Mouse (Mus musculus) midbrain, embryonic 14.5 days (tissue): ENCODE measurements around the gene Adam33. TPM values are rescaled to one million over a fixed set of nuclear protein-coding genes. Genes with fewer than 3 reads are reported as not detected.

ENCODE experiments used
- ATAC-seq: fragments of 200-750 bp; cut with Nextera tagmentation; 2 replicates; pipeline ENCODE4 v1.8.0; 2017; ENCODE audit warnings: moderate number of reproducible peaks, moderate library complexity; ENCODE audit not compliant: low FRiP score, low TSS enrichment
- DNase-seq: peaks from one replicate; pipeline ENCODE4 v3.0.0-alpha.2; 2015
- H3K27ac ChIP-seq: fragments of 300-500 bp; sonication (generic); replicated peaks from 2 replicates; pipeline ENCODE4 v1.5.1; 2014; ENCODE audit warnings: mild to moderate bottlenecking, low read depth, low read length, moderate library complexity
- H3K27me3 ChIP-seq: fragments of 300-500 bp; sonication (generic); 2 replicates; pipeline ENCODE4 v1.6.1; 2014; ENCODE audit warnings: low read length, control low read depth, mixed read lengths; ENCODE audit not compliant: control insufficient read depth, insufficient read depth
- H3K36me3 ChIP-seq: fragments of 300-500 bp; sonication (generic); 2 replicates; pipeline ENCODE4 v1.6.1; 2014; ENCODE audit warnings: low read length, control low read depth; ENCODE audit not compliant: control insufficient read depth, insufficient read depth
- H3K4me1 ChIP-seq: fragments of 300-500 bp; sonication (generic); 2 replicates; pipeline ENCODE4 v1.6.1; 2014; ENCODE audit warnings: mild to moderate bottlenecking, antibody characterized with exemption, low read length, control low read depth; ENCODE audit not compliant: control insufficient read depth, insufficient read depth
- H3K4me2 ChIP-seq: fragments of 300-500 bp; sonication (generic); 2 replicates; pipeline ENCODE4 v1.6.1; 2014; ENCODE audit warnings: mild to moderate bottlenecking, low read length, moderate library complexity
- H3K4me3 ChIP-seq: fragments of 300-500 bp; sonication (generic); replicated peaks from 2 replicates; pipeline ENCODE4 v1.5.1; 2014; ENCODE audit warnings: low read depth, low read length
- H3K9ac ChIP-seq: fragments of 300-500 bp; sonication (generic); replicated peaks from 2 replicates; pipeline ENCODE4 v1.6.1; 2014; ENCODE audit warnings: mild to moderate bottlenecking, low read length, moderate library complexity
- H3K9me3 ChIP-seq: fragments of 300-500 bp; sonication (generic); 2 replicates; pipeline ENCODE4 v1.6.1; 2016; ENCODE audit warnings: low read length, control low read depth, mixed read lengths; ENCODE audit not compliant: control insufficient read depth
- WGBS: fragments of 180-500 bp; shearing (Covaris S2); extraction: QIAGEN DNeasy Blood & Tissue Kit; methylation state at CpG from one replicate; pipeline ENCODE4 v1.1.7; 2014; 5-methylcytosine and 5-hydroxymethylcytosine counted together
- polyA plus RNA-seq: library from polyadenylated mRNA; unstranded; fragments of >200 nt; fragmentation: Nextera tagmentation; extraction: Ambion mirVana; gene quantifications from 2 replicates; pipeline ENCODE4 v1.2.1, GENCODE M21; 2014

The Adam33 gene
- polyA plus RNA-seq, 1 experiment from 2014 or later: 0.36 TPM

DNA sequence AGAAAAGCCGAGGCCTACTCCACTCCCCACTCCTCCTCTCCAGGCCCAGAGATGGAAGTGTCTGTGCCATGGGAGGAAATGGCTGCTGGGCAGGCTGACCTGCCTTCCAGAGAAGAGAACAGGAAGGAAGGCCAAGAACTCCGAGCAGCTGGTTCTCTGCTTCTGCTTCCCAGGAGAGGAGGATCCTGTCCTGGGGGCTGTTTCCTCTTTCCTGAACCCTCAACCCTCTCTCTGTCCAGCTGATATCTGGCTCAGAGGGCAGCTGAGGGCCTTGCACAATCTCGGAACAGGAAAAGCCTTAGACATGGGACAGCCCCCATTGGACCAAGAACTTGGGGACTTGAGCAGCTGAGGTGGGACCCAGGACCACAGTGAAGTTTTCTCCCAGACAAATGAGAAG is 27.2 kb upstream of the Adam33 start:
- Histone ChIP-seq H3K4me3 (no peak overlapping the region), H3K27me3 (no peaks in the 10 kb centered on the region), H3K4me1 (no peaks in the 10 kb centered on the region), H3K36me3 (no peaks in the 10 kb centered on the region), H3K9me3 (no peaks in the 10 kb centered on the region), H3K9ac (no peak overlapping the region), H3K4me2 (no peak overlapping the region), H3K27ac (no peak overlapping the region)
- 84% methylated on average over 3 of the region's 3 CpGs for WGBS
- ATAC-seq: no peak
- DNase-seq: no peak

DNA sequence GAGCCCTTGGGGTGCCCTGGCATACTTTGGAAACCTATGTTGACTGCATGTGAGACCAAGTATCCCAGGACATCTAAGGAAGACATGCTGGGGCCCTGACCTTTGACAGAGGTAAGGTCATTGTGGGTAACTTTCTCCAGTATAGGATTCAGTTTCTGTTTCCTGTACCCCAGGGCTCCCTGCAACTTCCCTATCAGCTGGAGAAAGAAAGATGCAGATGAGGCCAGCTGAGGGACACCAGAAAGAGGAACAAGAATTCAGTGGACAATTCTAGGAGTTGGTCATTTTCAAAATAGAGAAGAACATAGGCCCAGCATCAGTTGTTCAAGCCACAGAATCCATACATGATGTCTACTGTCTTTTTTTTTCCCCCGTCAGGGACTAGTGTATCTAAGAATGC is 26.0 kb upstream of the Adam33 start:
- DNase-seq (no peak), ATAC-seq (no peak)
- Histone ChIP-seq H3K4me3 (no peak overlapping the region), H3K9me3 (no peaks in the 10 kb centered on the region), H3K9ac (no peak overlapping the region), H3K4me1 (no peaks in the 10 kb centered on the region), H3K27ac (no peak overlapping the region), H3K36me3 (no peaks in the 10 kb centered on the region), H3K27me3 (no peaks in the 10 kb centered on the region), H3K4me2 (no peak overlapping the region)
- 96% methylated on average over 1 of the region's 1 CpGs for WGBS

DNA sequence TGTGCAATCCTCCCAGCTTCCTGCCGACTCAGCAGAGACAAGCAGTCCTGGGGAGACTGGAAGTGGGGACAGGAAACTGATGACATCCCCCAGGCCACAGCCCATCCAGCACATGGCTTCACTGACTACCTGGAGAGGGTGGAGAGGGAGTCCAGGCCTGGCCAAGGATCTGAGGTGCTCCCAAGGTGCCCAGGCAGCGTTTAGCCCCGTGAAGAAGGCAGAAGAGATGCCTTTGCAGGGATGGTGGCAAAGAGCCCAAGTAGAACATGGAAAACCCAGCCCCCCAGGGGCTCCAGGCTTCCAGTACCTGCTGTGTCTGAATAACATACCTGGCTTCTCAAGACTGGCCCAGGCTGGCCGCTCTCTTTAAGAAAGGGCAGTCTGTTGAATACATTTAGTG is 25.0 kb upstream of the Adam33 start:
- ATAC-seq (no peak), DNase-seq (no peak)
- 78% methylated on average over 4 of the region's 4 CpGs for WGBS
- Histone ChIP-seq H3K27me3 (no peaks in the 10 kb centered on the region), H3K4me3 (no peak overlapping the region), H3K27ac (no peak overlapping the region), H3K36me3 (no peaks in the 10 kb centered on the region), H3K4me1 (no peaks in the 10 kb centered on the region), H3K4me2 (no peak overlapping the region), H3K9ac (no peak overlapping the region), H3K9me3 (no peaks in the 10 kb centered on the region)

DNA sequence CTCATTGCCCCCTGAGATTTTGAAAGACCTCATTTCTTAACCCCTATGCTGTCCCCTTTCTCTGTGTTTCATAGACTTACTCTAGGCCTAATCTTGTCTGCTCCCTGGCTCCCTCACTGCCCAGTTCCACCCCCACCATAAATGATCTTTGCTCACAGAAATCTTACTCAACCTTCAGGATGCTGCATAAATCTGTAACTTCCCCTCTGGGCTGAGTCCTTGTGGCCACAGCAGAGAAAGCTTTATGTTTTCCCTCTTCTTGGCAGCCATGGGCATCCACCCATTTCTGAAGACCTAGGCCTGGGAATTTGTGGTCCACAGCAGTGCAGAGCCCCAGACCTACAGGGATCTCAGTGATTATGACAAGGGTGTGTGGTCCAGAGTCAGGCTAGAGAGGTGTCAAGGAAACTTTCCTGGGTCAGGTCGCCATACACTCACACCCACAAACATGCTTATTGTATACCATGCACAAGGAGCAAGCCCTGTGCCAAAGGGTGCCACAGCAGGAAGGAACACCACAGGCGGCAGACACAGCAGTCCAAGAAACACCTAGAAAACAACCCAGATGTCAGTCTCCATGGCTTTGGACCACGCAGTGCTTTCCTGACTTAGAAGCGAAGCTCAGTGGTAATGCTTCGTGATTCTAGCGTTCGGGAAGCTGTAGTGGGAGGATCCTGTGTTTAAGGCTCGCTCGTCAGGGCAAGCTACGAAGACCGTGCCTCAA is 23.2 kb upstream of the Adam33 start, which contains the start of gene Siglec1:
Siglec1 (minus strand) TSS at position 99 of the 724 bp plus-strand sequence.
- ATAC-seq: no peak
- Histone ChIP-seq H3K4me2 (no peak within 1 kb of the TSS), H3K9ac (no peak within 1 kb of the TSS), H3K36me3 (no peaks in the 10 kb centered on the region), H3K27me3 (no peaks in the 10 kb centered on the region), H3K27ac (no peak within 1 kb of the TSS), H3K4me1 (no peaks in the 10 kb centered on the region), H3K9me3 (no peaks in the 10 kb centered on the region), H3K4me3 (no peak within 1 kb of the TSS)
- no peak for DNase-seq
- 86% methylated on average over 11 of the region's 11 CpGs for WGBS

DNA sequence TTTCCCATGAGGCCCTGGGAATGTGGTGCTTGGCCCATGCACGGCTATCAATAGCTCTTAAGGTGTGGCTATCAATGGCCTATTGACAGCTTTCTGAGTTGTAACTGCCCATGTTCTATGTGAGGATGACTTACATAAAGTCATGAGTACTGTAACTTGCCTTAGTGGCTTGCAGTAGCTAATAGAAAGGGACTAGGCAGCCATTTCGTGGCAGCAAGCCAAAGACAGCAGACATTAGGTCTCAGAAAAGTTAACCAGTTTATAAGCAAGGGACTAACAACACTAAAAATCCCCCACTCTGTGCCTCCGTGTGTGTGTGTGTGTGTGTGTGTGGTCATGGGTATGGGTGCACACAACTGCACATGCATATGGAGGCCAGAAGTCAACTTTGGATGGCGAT is 20.6 kb upstream of the Adam33 start:
- ATAC-seq: no peak
- no peak overlapping the region for H3K9ac ChIP-seq
- H3K36me3 ChIP-seq: no peaks in the 10 kb centered on the region
- DNase-seq: no peak
- H3K4me1 ChIP-seq: no peaks in the 10 kb centered on the region
- no peak overlapping the region for H3K27ac ChIP-seq
- H3K4me3 ChIP-seq: no peak overlapping the region
- no peak overlapping the region for H3K4me2 ChIP-seq
- no peaks in the 10 kb centered on the region for H3K27me3 ChIP-seq
- WGBS: 87% methylated on average over 4 of the region's 4 CpGs
- H3K9me3 ChIP-seq: no peaks in the 10 kb centered on the region

DNA sequence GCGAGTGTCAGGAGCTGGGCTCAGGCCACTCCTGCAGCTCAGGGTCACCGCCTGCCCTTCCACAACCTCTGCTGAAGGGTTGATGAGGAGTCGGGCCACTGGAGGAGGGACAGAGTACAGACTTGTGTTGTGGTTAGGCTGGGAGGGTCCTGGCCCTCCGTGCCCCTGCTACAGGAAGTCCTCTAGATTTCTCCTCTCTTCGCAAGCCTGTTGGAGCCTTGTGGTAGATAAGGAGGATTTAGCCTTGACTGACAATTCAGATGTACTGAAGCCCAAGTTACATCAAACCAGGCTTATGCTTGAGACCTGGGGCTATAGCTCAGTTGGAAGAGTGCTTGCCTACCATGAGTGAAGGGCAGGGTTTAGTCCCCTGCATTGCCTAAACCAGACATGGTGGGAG is 16.9 kb upstream of the Adam33 start:
- H3K27ac ChIP-seq: no peak overlapping the region
- no peaks in the 10 kb centered on the region for H3K27me3 ChIP-seq
- DNase-seq: no peak
- no peak overlapping the region for H3K4me3 ChIP-seq
- WGBS: 84% methylated on average over 5 of the region's 5 CpGs
- ATAC-seq: no peak
- H3K4me1 ChIP-seq: no peaks in the 10 kb centered on the region
- no peak overlapping the region for H3K9ac ChIP-seq
- no peak overlapping the region for H3K4me2 ChIP-seq
- no peaks in the 10 kb centered on the region for H3K36me3 ChIP-seq
- no peaks in the 10 kb centered on the region for H3K9me3 ChIP-seq

DNA sequence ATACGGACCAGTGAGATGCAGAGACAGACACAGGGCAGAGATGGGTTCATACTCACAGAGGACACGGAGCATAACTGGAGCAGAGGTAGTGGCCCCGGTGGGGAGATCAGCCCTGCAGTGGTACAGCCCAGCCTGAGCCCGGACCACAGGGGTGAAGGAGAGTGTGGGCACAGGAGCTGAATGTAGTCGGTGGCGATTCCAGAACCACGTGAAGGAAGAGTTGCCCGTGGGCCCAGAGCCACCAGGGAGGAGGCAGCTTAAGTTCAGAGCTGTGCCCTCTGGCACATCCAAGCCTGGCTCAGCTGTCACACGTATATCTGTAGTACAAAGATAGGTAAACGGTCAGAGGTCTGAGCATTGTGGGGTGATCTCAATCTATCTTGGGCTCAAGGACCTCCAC is 8.9 kb upstream of the Adam33 start:
- 89% methylated on average over 10 of the region's 10 CpGs for WGBS
- Histone ChIP-seq H3K36me3 (no peaks in the 10 kb centered on the region), H3K4me3 (no peak overlapping the region), H3K9ac (no peak overlapping the region), H3K9me3 (no peaks in the 10 kb centered on the region), H3K27me3 (no peaks in the 10 kb centered on the region), H3K27ac (no peak overlapping the region), H3K4me2 (no peak overlapping the region), H3K4me1 (no peaks in the 10 kb centered on the region)
- ATAC-seq (no peak), DNase-seq (no peak)

DNA sequence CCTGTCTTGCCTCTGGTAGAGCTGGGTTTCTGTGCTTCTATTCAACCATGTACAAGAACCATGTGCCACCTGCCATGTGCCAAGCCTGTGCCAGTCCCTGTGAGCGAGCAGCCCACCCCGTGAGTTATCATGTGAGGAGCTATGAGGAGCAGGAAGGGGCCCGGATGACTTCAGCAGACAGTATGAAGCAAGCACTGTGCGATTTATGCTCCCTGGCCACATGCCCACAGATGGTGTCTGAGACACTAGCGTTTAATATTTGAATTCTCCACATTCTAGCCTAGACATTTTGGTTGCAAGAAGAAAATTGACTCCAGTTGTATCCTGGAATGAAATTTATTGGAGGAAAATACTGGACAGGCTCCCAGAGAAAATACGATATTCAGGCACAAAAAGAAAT is 3.9 kb upstream of the Adam33 start:
- no peak for ATAC-seq
- H3K9me3 ChIP-seq: no peaks in the 10 kb centered on the region
- 84% methylated on average over 6 of the region's 6 CpGs for WGBS
- no peaks in the 10 kb centered on the region for H3K36me3 ChIP-seq
- H3K4me1 ChIP-seq: 0 out of 2 replicates have a peak, but pooled peaks cover 2% of the 10 kb centered on the region
- H3K27me3 ChIP-seq: peaks cover 10% of the 10 kb centered on the region; the same call in 1 of the 2 replicates
- no peak overlapping the region for H3K4me2 ChIP-seq
- DNase-seq: no peak
- H3K4me3 ChIP-seq: no peak overlapping the region
- H3K27ac ChIP-seq: no peak overlapping the region
- no peak overlapping the region for H3K9ac ChIP-seq

DNA sequence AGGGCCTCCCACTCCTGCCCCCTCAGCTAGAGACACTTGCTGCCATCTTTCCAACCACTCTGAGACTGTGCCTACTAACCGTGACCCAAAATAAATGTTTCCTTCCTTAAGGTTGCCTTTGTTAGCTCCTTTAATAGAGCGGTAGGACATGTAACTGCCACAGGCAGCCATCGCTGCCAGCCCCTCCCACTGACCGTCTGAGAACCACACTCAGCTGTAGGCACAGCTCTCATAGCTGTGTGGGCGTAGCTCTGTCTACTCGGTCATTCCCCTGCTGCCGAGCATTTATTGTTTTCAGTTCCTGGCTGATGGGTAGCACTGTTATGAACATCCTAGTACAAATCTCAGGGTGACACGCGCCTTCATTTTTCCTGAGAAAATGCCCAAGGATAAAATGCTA is 2.7 kb upstream of the Adam33 start:
- Histone ChIP-seq H3K4me3 (no peak overlapping the region), H3K9me3 (no peaks in the 10 kb centered on the region), H3K27me3 (peaks cover 10% of the 10 kb centered on the region; the same call in 1 of the 2 replicates), H3K4me1 (0 out of 2 replicates have a peak, but pooled peaks cover 2% of the 10 kb centered on the region), H3K36me3 (no peaks in the 10 kb centered on the region), H3K27ac (no peak overlapping the region), H3K4me2 (no peak overlapping the region), H3K9ac (no peak overlapping the region)
- ATAC-seq: no peak
- 76% methylated on average over 9 of the region's 9 CpGs for WGBS
- DNase-seq: no peak
